Mouse (Mus musculus): ENCODE data around the gene Orm3. TPM values are rescaled to one million over a fixed set of nuclear protein-coding genes. Genes with fewer than 3 reads are reported as not detected.

The Orm3 gene
- polyA plus RNA-seq, 1 experiment: not detected

- peaks cover 4% of the 10 kb centered on the region for H3K4me1 ChIP-seq (ENCODE audit: control insufficient read depth, insufficient read depth, low read length)
- H3K27me3 ChIP-seq (ENCODE audit: control insufficient read depth, insufficient read depth, low read length): no peaks in the 10 kb centered on the region
- TF ChIP-seq POLR2A (IDR thresholded peaks at IDR 0.05; ENCODE audit: control insufficient read depth, low read depth, low read length) (no peak), CTCF (IDR thresholded peaks at IDR 0.05; ENCODE audit: control insufficient read depth, insufficient read depth, insufficient replicate concordance, low read depth, low read length) (no peak)
- H3K27ac ChIP-seq (ENCODE audit: control insufficient read depth, insufficient read depth, low read depth, low read length): no peak overlapping the region
- H3K4me3 ChIP-seq (ENCODE audit: control insufficient read depth, low read depth, low read length): no peak overlapping the region
- H3K36me3 ChIP-seq (ENCODE audit: control insufficient read depth, insufficient read depth, low read length): no peaks in the 10 kb centered on the region
Measured at GRCm38 (mm10) chr4:63408247-63408646, 52.3 kb downstream of the Orm3 start.

GRCm38 (mm10) chr4:63408649-63409048 is 52.7 kb downstream of the Orm3 start:
- Histone ChIP-seq H3K4me1 (ENCODE audit: control insufficient read depth, insufficient read depth, low read length) (peaks cover 4% of the 10 kb centered on the region), H3K4me3 (ENCODE audit: control insufficient read depth, low read depth, low read length) (no peak overlapping the region), H3K27ac (ENCODE audit: control insufficient read depth, insufficient read depth, low read depth, low read length) (no peak overlapping the region)

More at GRCm38 (mm10) chr4:63408649-63409048, 52.7 kb downstream of the Orm3 start:
- Histone ChIP-seq H3K36me3 (ENCODE audit: control insufficient read depth, insufficient read depth, low read length) (no peaks in the 10 kb centered on the region), H3K27me3 (ENCODE audit: control insufficient read depth, insufficient read depth, low read length) (no peaks in the 10 kb centered on the region)
- TF ChIP-seq CTCF (IDR thresholded peaks at IDR 0.05; ENCODE audit: control insufficient read depth, insufficient read depth, insufficient replicate concordance, low read depth, low read length): peak; percentile 47; the same call in 1 of the 2 replicates
- no peak for TF ChIP-seq POLR2A (IDR thresholded peaks at IDR 0.05; ENCODE audit: control insufficient read depth, low read depth, low read length)

Other genes starting within 250 kb of the Orm3 start
- gene Ambp, start 201.4 kb upstream of the Orm3 start, polyA plus RNA-seq (2012; rRNA removed): 2.1 and 2.7 TPM in 2 replicates
- 0.04 TPM in 1 of 2 replicates, not detected in the other for gene Kif12, start 184.0 kb upstream of the Orm3 start, polyA plus RNA-seq (2012; rRNA removed)
- 15.3 and 17.9 TPM in 2 replicates for gene Col27a1, start 142.2 kb upstream of the Orm3 start, polyA plus RNA-seq (2012; rRNA removed)
- 0.59 TPM in 1 of 2 replicates, not detected in the other for gene Orm1, start 11.6 kb upstream of the Orm3 start, polyA plus RNA-seq (2012; rRNA removed)
- not detected in 2 replicates for gene Orm2, start 6.3 kb downstream of the Orm3 start, polyA plus RNA-seq (2012; rRNA removed)
- gene Akna, start 47.2 kb downstream of the Orm3 start, polyA plus RNA-seq (2012; rRNA removed): 56.8 and 61.0 TPM in 2 replicates
- 22.5 and 26.1 TPM in 2 replicates for gene Whrn, start 139.8 kb downstream of the Orm3 start, polyA plus RNA-seq (2012; rRNA removed)
- 83.4 and 95.0 TPM in 2 replicates for gene Atp6v1g1, start 188.6 kb downstream of the Orm3 start, polyA plus RNA-seq (2012; rRNA removed)
- 4.4 and 4.7 TPM in 2 replicates for gene Tmem268, start 202.6 kb downstream of the Orm3 start, polyA plus RNA-seq (2012; rRNA removed)
- gene Gm11213, start 249.1 kb downstream of the Orm3 start, polyA plus RNA-seq (2012; rRNA removed): 66.2 and 77.1 TPM in 2 replicates

Data from testis, adult 2 months (tissue).